Mouse (Mus musculus) cortical plate, adult 2 months (tissue): Measurements from ENCODE around the gene Bbs10.

ENCODE experiments used
- CTCF ChIP-seq: fragments of 200-500 bp; IDR thresholded peaks from 2 replicates; pipeline ENCODE4 v1.5.1; 2011; ENCODE audit warnings: mild to moderate bottlenecking, control low read depth, low read length; ENCODE audit not compliant: insufficient read depth; ENCODE audit errors: extremely low read depth
- POLR2A ChIP-seq: fragments of 200-500 bp; IDR thresholded peaks from 2 replicates; pipeline ENCODE4 v1.6.1; 2011; ENCODE audit warnings: mild to moderate bottlenecking, low read length, control low read depth; ENCODE audit not compliant: insufficient read depth; ENCODE audit errors: extremely low read depth

DNA sequence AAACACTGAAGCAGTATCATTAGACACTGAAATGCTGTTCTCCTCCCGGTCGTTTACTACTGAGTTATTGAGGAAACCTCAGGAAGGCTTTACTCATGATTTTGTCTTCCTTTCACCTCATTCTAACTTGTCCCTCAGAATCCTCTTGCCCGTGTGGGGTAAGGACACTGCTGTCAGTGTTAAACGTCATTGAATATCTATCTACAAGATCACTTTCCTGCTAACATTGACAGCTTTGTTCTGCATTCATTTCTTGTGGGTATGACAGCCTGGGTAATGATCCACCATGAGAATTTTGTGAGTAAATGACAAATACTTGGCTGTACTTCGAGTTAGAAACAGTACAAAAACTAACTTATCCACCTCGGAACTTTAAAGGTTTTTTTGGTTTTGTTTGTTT lies 848 bp upstream of the Bbs10 start:
- no peak for TF ChIP-seq POLR2A
- no peak for TF ChIP-seq CTCF
